ENCODE assay signal across 11 mouse cellular contexts in the genomic region with DNA sequence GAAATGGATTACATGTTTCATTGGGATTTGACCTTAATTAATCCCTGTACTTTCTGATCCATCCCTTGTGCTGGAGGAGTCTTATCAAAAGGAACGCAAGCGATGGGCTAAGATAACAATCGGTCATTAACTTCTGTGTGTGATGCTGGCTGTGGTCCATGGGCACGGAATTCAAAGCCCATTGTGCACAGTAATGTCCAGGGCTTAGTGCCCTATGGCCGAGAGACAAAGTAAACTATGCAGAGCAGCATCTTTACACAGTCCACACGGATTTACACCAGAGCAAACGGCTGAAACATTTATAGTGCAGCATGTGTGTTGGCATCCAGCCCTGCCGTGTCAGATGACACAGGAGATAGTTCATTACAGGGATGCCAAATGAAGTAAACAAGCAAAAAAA.
DNase-seq lines count a peak whose midpoint lies in the region; ATAC-seq and TF ChIP-seq lines count a peak whose summit lies in the region.
"Had no signal": no experiment of that assay in that cellular context is flagged by ENCODE, and none has a peak within 500 bp of the region (broad histone marks: within the 10 kb centered on the region; RNA-seq: fewer than 3 reads in every experiment).

No protein-coding gene starts in this region.

- whole genome bisulfite sequencing in intestine, embryonic 14.5 days, result 35% methylated on average over 8 of the region's 8 CpGs
- WGBS in intestine, postnatal 0 days, result 41% methylated on average over 8 of the region's 8 CpGs
- WGBS in lung, embryonic 16.5 days, result 30% methylated on average over 8 of the region's 8 CpGs
- 24% methylated on average over 8 of the region's 8 CpGs for WGBS in kidney, embryonic 15.5 days

- H3K27ac ChIP-seq in intestine, embryonic 14.5 days (ENCODE audit: low read depth), result no peak overlapping the region; the same call in 1 of the 2 replicates
- no peak overlapping the region for H3K27ac ChIP-seq in intestine, postnatal 0 days (ENCODE audit: low read depth, low read length)
- H3K27ac ChIP-seq in lung, embryonic 16.5 days (ENCODE audit: low read length), result no peak overlapping the region
- H3K27ac ChIP-seq in kidney, embryonic 15.5 days, result peak overlapping the region; percentile 22; the same call in 1 of the 2 replicates
- H3K27ac ChIP-seq: left cerebral cortex, adult 2 months had no signal

- H3K27me3 ChIP-seq in intestine, embryonic 14.5 days (replicated peaks; ENCODE audit: control insufficient read depth, insufficient read depth, low read length), result no peaks in the 10 kb centered on the region
- no peaks in the 10 kb centered on the region for H3K27me3 ChIP-seq in intestine, postnatal 0 days (replicated peaks; ENCODE audit: control insufficient read depth, insufficient read depth, low read length)
- H3K27me3 ChIP-seq in lung, embryonic 16.5 days (ENCODE audit: control insufficient read depth, insufficient read depth, low read depth, low read length), result no peaks in the 10 kb centered on the region
- H3K27me3 ChIP-seq in kidney, embryonic 15.5 days, result no peaks in the 10 kb centered on the region

- peak; percentile 54 for DNase-seq in intestine, embryonic 14.5 days (ENCODE audit: low spot score)
- DNase-seq in lung, postnatal 25 days (ENCODE audit: low spot score), result no peak
- peak; percentile 70 for DNase-seq in Muller cell, postnatal 12 days (ENCODE audit: inconsistent ontology term)
- DNase-seq in c-Kit-positive CD71-positive TER-119-positive erythroid progenitor cells, embryonic 14.5 days (ENCODE audit: low spot score), result no peak
- DNase-seq: heart, postnatal 4 days; thymus, postnatal 25 days had no signal

- H3K9ac ChIP-seq in intestine, embryonic 14.5 days (ENCODE audit: low read length), result no peak overlapping the region
- H3K9ac ChIP-seq in intestine, postnatal 0 days (ENCODE audit: low read depth, low read length), result no peak overlapping the region
- no peak overlapping the region for H3K9ac ChIP-seq in lung, embryonic 16.5 days (ENCODE audit: low read length)
- H3K9ac ChIP-seq in kidney, embryonic 15.5 days, result no peak overlapping the region

- H3K36me3 ChIP-seq in intestine, embryonic 14.5 days (ENCODE audit: control insufficient read depth, insufficient read depth, low read length), result no peaks in the 10 kb centered on the region
- H3K36me3 ChIP-seq in intestine, postnatal 0 days (ENCODE audit: control insufficient read depth, insufficient read depth), result no peaks in the 10 kb centered on the region
- H3K36me3 ChIP-seq in lung, embryonic 16.5 days (ENCODE audit: control insufficient read depth, insufficient read depth, low read length), result no peaks in the 10 kb centered on the region
- H3K36me3 ChIP-seq in kidney, embryonic 15.5 days, result no peaks in the 10 kb centered on the region

- no peaks in the 10 kb centered on the region; the same call in 1 of the 2 replicates for H3K4me1 ChIP-seq in intestine, embryonic 14.5 days (replicated peaks; ENCODE audit: control insufficient read depth, insufficient read depth, low read length)
- no peaks in the 10 kb centered on the region for H3K4me1 ChIP-seq in intestine, postnatal 0 days (replicated peaks; ENCODE audit: control insufficient read depth, insufficient read depth, low read length)
- no peaks in the 10 kb centered on the region; the same call in 1 of the 2 replicates for H3K4me1 ChIP-seq in lung, embryonic 16.5 days (replicated peaks; ENCODE audit: control insufficient read depth, insufficient read depth, low read length)
- H3K4me1 ChIP-seq in kidney, embryonic 15.5 days, result peaks cover 3% of the 10 kb centered on the region

- H3K4me3 ChIP-seq in intestine, embryonic 14.5 days (ENCODE audit: low read depth, low read length), result no peak overlapping the region
- H3K4me3 ChIP-seq in intestine, postnatal 0 days (ENCODE audit: low read depth, low read length), result no peak overlapping the region
- no peak overlapping the region for H3K4me3 ChIP-seq in lung, embryonic 16.5 days (ENCODE audit: low read length)
- H3K4me3 ChIP-seq in kidney, embryonic 15.5 days (replicated peaks), result no peak overlapping the region
- H3K4me3 ChIP-seq: erythroblast, embryonic 14.5 days; left cerebral cortex, adult 2 months had no signal

- no peaks in the 10 kb centered on the region for H3K9me3 ChIP-seq in intestine, embryonic 14.5 days (ENCODE audit: control insufficient read depth, low read length)
- H3K9me3 ChIP-seq in intestine, postnatal 0 days (ENCODE audit: control insufficient read depth), result no peaks in the 10 kb centered on the region
- no peaks in the 10 kb centered on the region for H3K9me3 ChIP-seq in lung, embryonic 16.5 days (ENCODE audit: control insufficient read depth, low read length)
- no peaks in the 10 kb centered on the region for H3K9me3 ChIP-seq in kidney, embryonic 15.5 days (replicated peaks)

- H3K4me2 ChIP-seq in intestine, embryonic 14.5 days (ENCODE audit: low read length), result no peak overlapping the region
- no peak overlapping the region for H3K4me2 ChIP-seq in intestine, postnatal 0 days (replicated peaks; ENCODE audit: low read depth)
- no peak overlapping the region for H3K4me2 ChIP-seq in lung, embryonic 16.5 days (ENCODE audit: low read depth, low read length)
- no peak overlapping the region for H3K4me2 ChIP-seq in kidney, embryonic 15.5 days

- no peak for TF ChIP-seq CTCF in intestine, postnatal 0 days (IDR thresholded peaks at IDR 0.05; ENCODE audit: low read depth)

- 0 out of 2 replicates have a peak, but pooled peaks have one; percentile 27 for ATAC-seq in intestine, embryonic 14.5 days (replicated peaks; ENCODE audit: low FRiP score, low TSS enrichment, low read depth)
- ATAC-seq in intestine, postnatal 0 days, result no peak
- ATAC-seq in lung, embryonic 16.5 days (ENCODE audit: low read depth), result peak; percentile 61; the same call in 1 of the 2 replicates
- 0 out of 2 replicates have a peak, but pooled peaks have one; percentile 58 for ATAC-seq in kidney, embryonic 15.5 days (replicated peaks; ENCODE audit: low FRiP score)

Comparison
In these comparisons a context has a peak if more than half of its experiments do, and no peak if none do; other contexts are left out.
1. DNase-seq: peak in intestine, embryonic 14.5 days (single experiment) and Muller cell, postnatal 12 days (single experiment); none in lung, postnatal 25 days (single experiment) and c-Kit-positive CD71-positive TER-119-positive erythroid progenitor cells, embryonic 14.5 days (single experiment).